Mouse (Mus musculus) brain, adult 2 months (tissue): ENCODE data around the gene Fam53b.

Experiments used
- DNase-seq: peaks from one replicate; pipeline ENCODE4 v3.0.0; 2011; ENCODE audit warnings: low read depth, low spot score

The Fam53b gene

DNA sequence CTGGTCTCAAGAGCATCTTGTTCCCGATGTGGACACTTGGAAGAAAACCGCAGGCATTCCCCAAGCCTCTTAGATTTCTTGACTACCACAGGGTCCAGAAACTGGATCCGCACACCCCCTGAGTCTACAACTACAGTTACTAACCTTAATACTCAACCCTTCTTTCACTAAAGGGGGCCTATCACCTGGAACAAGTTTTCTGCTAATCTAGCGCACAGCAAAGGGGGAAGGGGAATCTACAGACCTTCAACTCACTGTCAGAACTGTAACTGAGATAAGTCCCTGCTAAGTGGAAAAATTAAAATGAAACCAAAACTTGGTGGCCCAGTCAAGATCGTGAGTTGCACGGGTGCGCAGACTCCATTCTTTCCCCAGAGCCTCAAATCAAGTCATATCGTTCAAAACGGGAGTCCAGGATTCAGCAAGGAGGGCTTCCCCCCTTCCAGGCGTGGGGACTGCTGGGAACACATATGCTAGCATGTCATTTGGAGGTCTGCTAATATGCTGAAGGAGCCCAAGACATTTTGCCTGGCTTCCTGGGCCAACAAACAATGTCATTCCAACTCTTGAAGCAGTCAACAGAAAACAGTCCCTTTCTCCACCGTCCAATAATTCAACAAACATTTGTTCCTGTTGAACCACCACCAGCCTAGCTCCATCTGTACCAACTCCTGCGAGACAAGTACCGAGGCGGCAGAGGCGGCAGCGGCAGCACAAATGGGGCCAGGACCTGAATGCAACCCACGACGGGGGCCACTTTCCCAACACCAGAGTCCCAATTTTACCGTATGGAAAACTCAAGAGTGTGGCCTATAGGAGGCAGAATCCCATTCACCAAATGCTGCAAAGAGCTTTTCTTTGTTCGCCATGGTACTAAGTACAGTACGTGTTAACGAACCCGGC is 1.7 kb downstream of the Fam53b start:
- peak; percentile 77 for DNase-seq

DNA sequence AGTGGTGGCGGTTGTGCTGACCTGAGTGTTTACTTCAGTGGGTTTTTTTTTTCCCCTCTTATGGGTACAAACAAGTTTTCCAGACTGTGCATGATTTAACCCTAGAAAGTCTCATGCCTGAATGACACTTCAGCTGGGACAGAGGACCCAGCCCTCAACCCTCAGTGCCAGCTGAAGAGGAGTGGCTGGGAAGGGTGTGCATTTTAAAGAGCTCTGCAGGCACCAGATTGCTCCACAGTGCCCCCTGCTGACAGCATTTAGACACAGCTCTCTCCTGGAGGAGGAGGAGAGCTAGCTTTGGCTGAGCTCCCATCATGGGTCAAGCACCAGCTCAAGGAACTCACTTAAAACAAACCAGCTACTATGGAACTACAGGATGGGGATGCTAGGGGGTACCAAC is 2.8 kb downstream of the Fam53b start:
- peak; percentile 96 for DNase-seq

DNA sequence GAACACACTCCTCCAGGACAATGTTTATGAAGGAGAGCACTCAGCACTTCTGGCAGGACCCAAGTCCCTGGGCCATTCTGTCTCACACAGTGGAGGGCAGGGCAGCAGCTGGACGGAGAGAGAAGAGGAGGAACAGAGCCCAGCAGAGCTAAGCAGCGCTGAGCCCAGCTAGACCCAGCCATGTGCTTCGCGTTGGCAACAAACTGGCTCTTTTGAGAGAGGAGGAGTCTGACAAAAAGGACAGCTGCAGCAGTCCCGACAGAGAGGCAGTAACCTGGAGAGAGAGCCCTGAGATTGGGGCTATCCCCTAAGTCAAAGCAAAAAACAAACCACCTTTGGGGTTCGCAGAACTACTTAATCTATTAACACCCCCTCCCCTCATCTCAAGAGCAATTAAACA is 3.3 kb downstream of the Fam53b start:
- DNase-seq = peak; percentile 93

DNA sequence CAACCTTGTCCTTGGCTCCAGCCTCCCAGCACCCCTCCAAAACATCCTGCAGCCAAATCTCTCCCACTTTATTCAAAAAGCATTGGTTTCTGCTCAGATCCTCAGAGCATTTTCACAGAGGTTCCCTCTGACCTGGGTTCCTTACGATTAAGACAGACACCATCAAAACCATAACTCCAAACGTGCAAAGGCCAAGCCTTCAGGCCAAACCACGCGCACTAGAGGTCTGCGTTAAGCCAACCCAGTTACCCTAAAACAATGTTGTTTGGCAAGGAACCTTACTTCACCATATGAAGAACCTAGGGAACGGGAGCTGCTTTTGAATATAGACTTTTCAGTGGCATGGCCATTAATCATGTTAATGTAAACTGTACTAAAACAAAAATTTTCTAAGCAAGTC is 4.0 kb downstream of the Fam53b start:
- DNase-seq = no peak

DNA sequence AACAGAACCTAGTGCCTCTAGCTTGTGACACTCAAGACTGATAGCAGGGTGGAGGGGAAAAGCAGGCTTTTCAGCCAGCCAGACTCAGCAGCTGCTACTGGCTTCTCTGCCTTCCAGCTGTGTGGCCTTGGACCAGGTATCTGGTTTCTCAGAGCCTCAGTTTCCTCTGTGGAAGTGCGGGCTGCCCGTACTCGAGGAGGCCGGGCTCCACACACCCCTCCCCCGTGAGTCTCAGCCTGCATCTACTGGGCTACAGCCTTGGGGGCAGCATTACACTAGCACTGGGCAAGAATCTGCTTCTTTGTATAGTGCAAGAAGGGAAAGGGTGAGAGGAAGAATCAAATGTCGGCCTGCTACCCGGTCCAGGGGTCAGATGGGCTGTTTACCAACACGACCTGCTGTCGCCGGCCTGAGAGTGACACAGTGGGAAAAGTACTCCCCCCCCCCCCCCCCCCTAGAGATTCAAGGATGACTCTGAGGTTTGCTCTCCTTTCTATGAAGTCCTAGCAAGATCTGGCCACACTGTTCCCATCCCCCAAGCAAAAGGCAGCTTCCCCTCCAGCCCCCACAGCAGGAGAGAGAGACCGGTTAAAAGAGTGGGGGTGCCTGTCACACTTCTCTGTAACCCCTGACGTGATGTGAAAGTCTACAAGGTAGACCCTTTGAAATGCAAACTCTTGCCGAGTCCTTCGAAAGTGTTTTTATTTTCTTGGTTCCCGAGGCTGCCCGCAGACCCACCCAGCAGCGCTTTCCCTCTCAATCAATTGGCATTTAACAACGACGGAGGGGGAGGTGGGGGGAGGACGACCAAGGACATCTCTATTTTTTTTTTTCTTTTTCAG is 4.6 kb downstream of the Fam53b start:
- peak; percentile 68 for DNase-seq

DNA sequence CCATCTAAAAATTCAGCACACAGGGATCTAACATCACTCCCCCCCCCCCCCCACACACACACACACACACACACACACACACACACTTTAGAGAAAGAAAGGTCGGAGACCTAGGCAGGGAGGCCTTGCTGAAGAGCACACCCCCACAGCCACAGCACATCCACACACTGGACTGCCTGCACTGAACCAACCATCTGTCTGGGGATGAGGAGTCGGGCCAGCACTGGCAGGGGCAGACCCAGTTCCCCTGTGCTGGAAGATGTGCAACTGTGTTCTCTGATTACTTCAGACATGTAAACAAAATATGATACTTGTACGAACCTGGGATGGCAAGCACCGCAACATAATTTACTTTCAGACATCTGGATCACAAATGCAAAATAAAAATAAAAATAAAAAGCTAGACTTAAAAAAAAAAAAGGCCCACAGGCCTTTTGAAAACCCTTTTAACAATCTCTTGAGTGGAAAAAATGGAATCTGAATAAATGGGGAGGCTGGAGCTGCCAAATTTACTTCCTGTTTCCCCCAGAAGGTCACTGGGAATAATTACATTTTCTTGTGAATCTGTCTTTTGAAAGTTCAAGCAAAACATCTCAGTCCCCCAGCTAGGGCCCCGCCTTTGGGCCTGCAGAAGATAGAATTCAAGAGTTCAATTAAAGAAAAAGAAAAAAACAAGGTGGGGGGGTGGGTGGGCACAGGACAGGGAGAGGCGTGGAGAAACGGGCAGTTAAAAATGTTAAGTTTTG is 5.5 kb downstream of the Fam53b start:
- peak; percentile 77 for DNase-seq

DNA sequence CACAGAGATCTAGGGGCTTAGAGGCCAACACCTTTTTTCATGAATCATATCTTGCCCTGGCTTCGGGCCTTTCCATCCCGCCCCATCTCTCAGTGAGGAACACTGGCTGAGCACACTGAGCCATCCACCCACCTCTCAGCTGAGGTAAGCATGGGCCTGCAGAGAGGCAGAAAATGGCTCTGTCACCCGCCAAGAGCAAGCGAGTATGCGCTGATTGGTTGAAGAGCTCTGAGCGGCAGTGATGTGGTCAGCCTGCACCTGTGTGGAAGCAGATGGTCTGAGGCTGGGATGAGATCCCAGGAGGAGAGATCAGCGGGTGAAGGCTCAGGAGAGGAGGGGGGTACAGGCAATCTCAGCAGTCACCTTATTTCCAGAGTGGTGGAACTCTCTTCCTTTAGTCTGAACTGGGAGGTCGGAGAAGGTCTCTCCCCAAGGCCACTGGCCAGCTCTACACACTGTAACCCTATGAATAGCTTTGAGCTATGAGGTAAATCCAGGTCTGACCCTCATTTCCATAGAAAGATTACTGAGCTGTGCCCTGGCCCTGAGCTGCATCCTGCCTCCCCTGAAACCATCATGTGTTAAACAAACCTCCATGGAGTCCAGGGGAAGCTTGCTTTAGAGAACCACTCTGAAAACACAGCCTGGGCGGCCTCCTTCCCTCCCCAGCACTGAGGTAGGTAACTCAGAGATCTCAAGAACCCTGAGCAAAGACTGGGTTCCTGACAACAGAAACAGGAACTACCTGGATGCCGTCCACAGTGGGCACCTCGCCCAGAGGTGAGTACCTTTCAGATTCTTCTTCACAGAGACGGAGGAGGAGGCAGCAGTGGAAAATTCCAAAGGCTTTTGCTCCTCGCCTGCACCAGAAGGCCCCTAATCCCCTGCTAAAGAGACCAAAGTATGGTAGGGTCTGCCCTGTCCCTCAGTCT is 6.5 kb downstream of the Fam53b start:
- DNase-seq = peak; percentile 98

DNA sequence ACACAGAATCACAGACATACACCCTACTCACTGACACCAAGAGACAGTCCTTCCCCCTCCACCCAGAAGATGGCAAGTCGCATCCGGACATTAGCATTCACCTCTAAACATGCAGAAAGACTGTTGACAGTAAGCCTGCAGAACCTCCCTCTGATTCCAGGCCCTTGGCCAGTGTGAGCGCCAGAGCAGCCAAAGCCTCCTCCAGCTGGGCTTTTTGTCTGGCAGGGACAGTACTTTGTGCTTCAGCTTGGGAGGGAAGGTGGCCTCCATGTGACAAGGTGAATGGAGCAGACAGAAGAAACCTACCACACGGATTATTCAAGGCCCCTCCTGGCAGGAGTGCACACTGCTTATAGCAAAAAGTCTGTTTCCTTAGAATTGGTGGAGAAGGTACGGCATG is 7.4 kb downstream of the Fam53b start:
- DNase-seq = peak; percentile 93

DNA sequence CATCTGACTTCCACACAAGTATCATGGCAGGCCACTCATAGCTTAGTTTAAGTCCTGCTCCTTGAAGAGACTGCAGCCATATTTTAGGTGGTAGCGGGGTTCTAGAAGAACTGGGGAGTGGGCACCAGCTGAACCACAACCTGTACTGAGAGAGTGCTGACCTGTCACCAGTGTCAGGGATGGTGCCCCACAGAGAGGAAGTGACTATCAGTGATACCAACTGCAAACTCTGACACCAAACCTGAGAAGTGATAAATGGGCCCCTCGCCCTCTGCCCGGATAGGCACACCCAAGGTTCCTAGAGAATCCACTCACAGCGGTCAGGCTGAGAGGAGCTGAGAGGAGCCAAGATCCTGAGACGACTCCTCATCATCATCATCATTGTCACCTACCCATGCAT is 8.7 kb downstream of the Fam53b start:
- DNase-seq = no peak

DNA sequence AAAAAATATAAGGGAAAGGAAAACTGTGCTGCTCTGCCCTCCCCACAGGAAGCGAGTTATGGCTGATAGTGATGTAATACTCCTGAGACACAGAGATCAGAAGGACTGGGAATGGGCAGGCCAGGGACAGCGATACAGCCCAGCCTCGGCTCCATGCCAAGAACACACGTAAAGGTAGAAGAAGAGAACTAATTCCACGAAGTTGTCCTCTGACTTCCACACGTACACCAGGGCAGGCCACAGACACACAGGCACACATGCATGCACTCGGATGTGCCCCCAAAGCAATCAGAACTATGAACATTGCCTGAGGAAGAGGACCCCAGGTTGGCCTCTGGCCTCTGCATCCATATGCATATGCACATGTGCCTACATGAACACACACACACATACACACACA is 9.2 kb downstream of the Fam53b start:
- DNase-seq = no peak

DNA sequence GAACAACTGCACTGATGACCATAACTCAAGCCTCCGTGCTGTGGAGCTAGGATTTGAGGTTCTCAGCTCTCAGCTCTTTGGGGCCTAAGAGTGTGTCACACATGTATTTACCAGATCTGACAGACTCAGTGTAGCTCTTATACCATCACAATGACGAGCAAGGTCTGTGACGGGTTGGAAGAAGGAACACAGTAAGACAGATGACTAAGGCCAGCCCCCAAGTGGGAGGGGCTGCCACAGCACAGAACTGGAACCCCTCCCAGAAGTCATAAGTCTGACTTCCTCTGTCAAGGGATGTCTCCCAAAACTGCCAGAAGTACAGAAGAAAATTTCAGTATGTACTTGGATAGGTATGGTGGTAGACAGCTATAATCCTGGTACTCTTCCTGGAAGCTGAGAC is 9.7 kb downstream of the Fam53b start:
- no peak for DNase-seq

DNA sequence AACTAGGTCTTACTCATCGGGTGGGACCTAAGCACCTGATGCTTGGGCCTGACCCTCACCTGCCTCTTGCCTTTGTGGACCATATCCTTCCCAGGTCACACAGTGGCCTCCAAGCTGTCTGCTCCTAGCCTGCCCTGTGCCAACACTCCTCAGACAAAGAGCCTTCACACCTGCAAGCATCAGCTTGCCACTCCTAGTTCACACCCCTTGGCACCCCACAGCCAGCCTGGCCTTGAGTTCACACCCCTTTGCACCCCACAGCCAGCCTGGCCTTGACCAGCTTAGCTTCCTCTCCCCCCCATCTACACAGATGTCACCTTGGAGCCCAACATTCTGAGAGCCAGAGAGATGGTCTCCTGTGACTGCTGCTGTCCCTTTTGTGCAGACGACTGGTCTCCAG is 10.3 kb downstream of the Fam53b start:
- DNase-seq = no peak

DNA sequence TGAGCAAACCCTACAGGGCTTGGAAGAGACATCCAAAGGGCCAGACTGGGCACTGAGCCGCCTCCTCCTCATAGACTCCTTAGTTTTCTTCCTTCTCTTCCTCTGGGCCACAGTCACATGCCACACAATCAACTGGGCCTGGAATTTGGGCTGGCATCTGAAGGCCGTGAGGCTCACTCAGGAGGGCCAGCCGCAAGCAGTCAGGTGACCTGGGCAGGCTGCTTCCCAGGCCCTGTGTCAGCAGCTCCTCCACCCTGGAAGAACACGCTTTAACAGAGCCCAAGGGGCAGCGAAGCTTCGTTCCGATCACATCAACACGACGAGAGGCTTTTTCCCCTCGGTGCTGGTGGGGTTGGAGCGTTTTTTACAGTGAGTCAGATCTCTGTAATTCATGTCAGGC is 11.0 kb downstream of the Fam53b start:
- no peak for DNase-seq

DNA sequence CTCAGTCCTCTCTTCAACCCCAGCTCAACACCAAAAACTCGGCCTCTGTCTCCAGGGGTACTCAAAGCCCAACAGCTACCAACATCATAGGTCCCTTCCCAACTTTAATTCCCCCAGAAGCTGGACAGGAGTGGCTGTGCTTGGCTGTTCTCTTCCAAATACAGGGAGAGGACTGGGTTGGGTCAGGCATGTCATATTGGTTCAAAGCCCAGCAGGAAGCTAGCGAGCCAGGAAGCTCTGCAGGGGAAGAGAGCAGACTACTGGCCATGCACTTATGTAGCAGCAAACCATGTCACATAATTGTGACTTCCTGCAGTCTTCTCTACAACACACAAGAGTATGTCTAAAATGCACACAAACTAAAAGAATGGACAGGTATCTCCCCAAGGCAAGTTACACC is 11.6 kb downstream of the Fam53b start:
- no peak for DNase-seq

DNA sequence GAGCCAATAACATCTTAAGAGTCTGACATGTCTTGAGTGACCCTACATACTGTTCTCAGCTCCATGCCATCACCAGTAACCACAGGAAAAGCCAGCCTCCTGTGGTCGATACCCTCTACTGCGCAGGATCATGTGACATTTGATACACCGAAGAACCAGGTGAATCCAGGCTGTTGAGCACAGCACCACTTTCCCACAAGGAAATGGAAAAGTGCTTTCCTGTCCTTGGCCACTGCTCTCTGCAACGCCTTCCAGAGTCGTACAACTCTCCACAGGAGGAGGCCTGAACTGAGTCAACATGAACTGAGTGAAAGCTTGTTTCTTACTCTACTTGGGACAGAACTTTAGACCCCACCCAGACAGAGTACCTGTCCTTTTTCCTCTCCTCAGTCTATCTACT is 12.2 kb downstream of the Fam53b start:
- no peak for DNase-seq

DNA sequence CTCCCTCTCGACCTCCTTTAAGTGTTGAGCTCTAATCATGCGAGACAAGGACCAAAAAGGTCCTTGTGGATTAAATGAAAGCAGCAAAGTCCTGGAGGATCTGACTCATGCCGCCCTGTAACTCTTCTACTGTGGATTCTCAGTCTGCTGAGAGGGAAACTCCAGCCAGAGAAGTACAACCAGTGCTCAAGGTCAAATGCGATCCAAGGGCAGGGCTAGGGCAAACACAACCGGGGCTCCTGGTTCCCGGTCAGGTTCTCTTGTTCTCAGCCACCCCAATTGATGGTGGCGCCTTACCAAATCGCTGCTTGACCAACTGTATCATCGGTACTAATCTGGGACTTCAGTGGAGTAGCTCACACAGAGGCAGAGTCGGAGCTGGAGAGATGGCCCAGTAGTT is 12.8 kb downstream of the Fam53b start:
- DNase-seq = no peak

DNA sequence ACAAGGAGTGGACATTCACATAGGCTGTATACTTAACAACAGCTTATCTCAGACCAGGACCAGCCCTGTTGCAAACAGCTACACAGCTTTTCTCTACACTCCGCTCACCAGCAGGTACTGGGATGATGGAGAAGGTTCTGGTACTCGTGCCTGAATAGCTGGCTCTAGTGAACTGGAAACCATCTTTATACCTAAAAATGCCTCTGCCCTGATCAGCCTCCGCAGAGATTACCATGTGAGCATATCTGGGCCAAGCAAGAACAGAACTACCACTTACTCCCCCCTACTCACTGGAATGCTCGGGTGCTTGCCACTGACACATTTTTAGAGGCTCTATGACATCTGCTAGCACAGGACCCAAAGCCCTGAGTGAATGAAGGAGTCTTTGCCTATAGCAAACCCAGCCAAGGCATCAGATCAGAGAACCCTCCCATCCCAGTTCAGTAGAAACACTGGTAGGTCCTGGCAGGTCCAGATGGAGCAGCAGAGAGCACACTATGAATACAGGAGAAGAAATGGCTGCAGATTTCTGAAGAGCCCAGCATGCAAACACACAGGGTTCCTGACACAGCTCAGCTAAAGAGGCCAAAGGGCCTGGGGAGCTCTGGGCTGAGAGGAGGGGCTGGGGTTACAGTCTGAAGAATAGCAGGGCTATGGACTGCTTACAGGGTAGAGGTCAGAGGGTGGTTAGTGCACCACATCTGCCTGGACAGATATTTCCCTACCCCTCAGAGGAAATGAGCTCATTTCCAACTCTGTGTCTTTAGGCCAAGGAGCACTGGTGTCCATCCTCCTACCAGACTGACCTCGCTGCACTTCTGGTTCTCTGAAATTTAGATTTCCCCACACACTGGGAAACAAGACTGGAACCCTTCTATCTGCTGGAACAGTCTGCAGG is 14.3 kb downstream of the Fam53b start:
- peak; percentile 76 for DNase-seq

DNA sequence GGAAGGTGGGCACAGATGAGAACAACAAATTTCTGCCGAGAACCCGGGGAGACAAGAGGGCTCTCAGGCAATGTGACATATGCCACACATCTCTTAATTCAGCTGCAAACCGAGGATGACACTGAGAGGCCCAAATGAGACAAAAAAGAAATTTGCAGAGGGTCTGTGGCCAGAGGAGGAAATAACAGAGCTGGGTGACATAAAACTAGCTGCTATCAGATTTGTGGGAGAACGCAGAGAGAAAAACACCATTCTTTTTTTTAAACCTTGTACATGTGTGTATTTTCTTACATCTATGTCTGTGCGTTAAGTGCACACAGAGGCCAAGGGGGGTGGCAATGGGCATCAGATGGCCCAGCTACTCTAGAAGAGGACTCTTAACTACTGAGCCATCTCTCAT is 18.5 kb downstream of the Fam53b start:
- no peak for DNase-seq

DNA sequence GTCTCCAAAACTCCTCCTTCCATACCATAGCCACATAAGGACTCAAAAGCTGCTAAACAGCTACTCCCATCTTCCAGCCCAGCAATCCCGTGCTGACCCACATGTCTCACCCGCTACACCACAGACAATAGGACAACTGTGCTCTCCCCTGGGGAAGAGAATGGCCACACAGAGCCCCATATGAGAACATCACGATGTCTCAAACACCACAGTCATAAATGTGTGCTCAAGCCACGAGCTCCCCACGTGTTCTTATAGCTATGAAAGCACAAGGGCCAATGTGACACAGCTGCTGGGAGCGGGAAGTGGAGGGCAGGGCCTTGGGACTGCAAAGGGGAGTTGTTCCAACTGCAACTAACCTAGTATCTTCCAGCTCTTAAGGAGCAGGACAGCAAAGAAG is 20.2 kb downstream of the Fam53b start:
- peak; percentile 92 for DNase-seq
